Comparison of ENCODE assay signal across 23 mouse cellular contexts in genomic region chr16:18118285-18118684, GRCm38 (mm10). TPM values are rescaled to one million over a fixed set of nuclear protein-coding genes. Genes with fewer than 3 reads are reported as not detected.
"Had no signal": no experiment of that assay in that cellular context is flagged by ENCODE, and none has a peak within 500 bp of the region (broad histone marks: within the 10 kb centered on the region; RNA-seq: fewer than 3 reads in every experiment).

No protein-coding gene starts in this region.

- H3K4me3 ChIP-seq: heart, embryonic 10.5 days; heart, embryonic 12.5 days; hindbrain, embryonic 10.5 days; hindbrain, embryonic 12.5 days; intestine, embryonic 15.5 days; limb, embryonic 13.5 days; limb, embryonic 15.5 days; liver, embryonic 12.5 days had no signal

- H3K27ac ChIP-seq: heart, embryonic 10.5 days; hindbrain, embryonic 10.5 days; hindbrain, embryonic 14.5 days; intestine, embryonic 15.5 days; limb, embryonic 13.5 days; limb, embryonic 15.5 days; liver, embryonic 12.5 days had no signal

- DNase-seq: gastrocnemius, postnatal 14 days; gastrocnemius, postnatal 36 days; heart, adult 18-20 months; heart, postnatal 10 days; heart, postnatal 4 days; kidney, adult 18-20 months; kidney, adult 8-10 months; kidney, postnatal 14 days; kidney, postnatal 36 days; layer of hippocampus, adult 9-11 months; layer of hippocampus, postnatal 36 days had no signal

- ATAC-seq: inflammation-experienced regulatory T-cells, adult 6 months; intestine, embryonic 15.5 days; intestine, postnatal 0 days; liver, embryonic 12.5 days had no signal

RNA-seq across cellular contexts. Expression of gene Rtn4r, which starts 9.2 kb away (rescaled TPM):
- total RNA-seq: liver, adult 2 months had no signal
